Mouse (Mus musculus) olfactory bulb, adult 2 months (tissue): ENCODE data around the gene Evl. TPM values are rescaled to one million over a fixed set of nuclear protein-coding genes. Genes with fewer than 3 reads are reported as not detected.

Source experiments
- H3K27ac ChIP-seq: fragments of 200-500 bp; 2 replicates; pipeline ENCODE4 v1.5.1; 2012; ENCODE audit warnings: low read depth, low read length; ENCODE audit not compliant: insufficient read depth
- H3K4me1 ChIP-seq: fragments of 200-500 bp; 2 replicates; pipeline ENCODE4 v1.6.1; 2012; ENCODE audit warnings: low read length; ENCODE audit not compliant: control insufficient read depth, insufficient read depth
- H3K4me3 ChIP-seq: fragments of 200-500 bp; 2 replicates; pipeline ENCODE4 v1.5.1; 2012; ENCODE audit warnings: mild to moderate bottlenecking, low read depth, low read length, moderate library complexity; ENCODE audit not compliant: insufficient read depth
- CTCF ChIP-seq: fragments of 200-500 bp; IDR thresholded peaks from 2 replicates; pipeline ENCODE4 v1.5.1; 2012; ENCODE audit warnings: low read depth, mild to moderate bottlenecking, low read length, moderate library complexity; ENCODE audit not compliant: insufficient read depth
- POLR2A ChIP-seq: fragments of 200-500 bp; IDR thresholded peaks from 2 replicates; pipeline ENCODE4 v1.6.1; 2012; ENCODE audit warnings: mild to moderate bottlenecking, low read depth, low read length, moderate library complexity; ENCODE audit not compliant: insufficient read depth
- WGBS: fragments of 180-500 bp; shearing (Covaris S2); methylation state at CpG from one replicate; pipeline ENCODE4 v1.1.7; 2018; 5-methylcytosine and 5-hydroxymethylcytosine counted together
- polyA plus RNA-seq: library from polyadenylated mRNA; stranded (reverse); fragments of >200 nt; gene quantifications from 2 replicates; pipeline ENCODE4 v1.2.4, GENCODE M21; 2012; ENCODE audit warnings: low replicate concordance; ENCODE audit not compliant: missing spikeins, insufficient read depth, insufficient read length

The Evl gene
- polyA plus RNA-seq, 1 experiment, result not detected

DNA sequence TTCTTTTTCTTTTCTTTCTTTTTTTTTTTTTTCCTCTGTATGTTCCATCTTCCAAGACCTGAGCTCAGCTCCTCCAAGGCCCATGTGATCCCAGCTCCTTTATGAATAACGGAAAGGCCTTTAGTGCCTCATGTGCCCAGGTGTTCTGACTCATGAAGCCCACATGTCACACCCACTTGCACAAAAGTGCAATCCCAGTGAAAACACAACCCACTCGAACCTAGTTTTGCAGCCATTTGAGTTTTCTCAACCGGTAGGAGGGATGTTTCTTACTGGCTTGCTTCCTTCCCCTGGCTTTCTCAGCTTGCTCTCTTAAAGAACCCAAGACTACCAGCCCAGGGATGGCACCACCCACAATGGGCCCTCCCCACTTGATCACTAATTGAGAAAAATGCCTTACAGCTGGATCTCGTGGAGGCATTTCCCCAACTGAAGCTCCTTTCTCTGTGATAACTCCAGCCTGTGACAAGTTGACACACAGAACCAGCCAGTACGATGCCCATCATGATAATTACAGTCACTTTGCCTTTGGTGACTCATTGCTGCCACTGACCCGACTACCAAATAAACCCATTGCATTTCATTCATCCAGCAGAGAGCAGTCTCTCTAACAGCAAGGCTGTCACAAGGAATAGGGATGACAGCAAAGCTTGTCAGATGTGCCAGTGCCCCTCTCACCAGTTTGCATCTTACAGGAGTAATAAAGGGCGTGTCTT, 24.8 kb downstream of the Evl start:
- 34% methylated on average over 7 of the region's 7 CpGs for whole genome bisulfite sequencing
- Histone ChIP-seq H3K4me1 (no peaks in the 10 kb centered on the region), H3K27ac (no peak overlapping the region), H3K4me3 (no peak overlapping the region)
- TF ChIP-seq POLR2A, result no peak
- TF ChIP-seq CTCF, result no peak

- no peak overlapping the region for H3K4me3 ChIP-seq
- WGBS, result 64% methylated on average over 1 of the region's 1 CpGs
- TF ChIP-seq CTCF, result no peak
- TF ChIP-seq POLR2A, result no peak
- no peak overlapping the region for H3K27ac ChIP-seq
- no peaks in the 10 kb centered on the region for H3K4me1 ChIP-seq
Measured at GRCm38 (mm10) chr12:108583775-108584174, 29.3 kb downstream of the Evl start.

GRCm38 (mm10) chr12:108590131-108590530, 35.6 kb downstream of the Evl start:
- no peak overlapping the region for H3K4me3 ChIP-seq
- H3K27ac ChIP-seq, result no peak overlapping the region
- TF ChIP-seq POLR2A, result no peak
- TF ChIP-seq CTCF, result no peak
- WGBS, result 73% methylated on average over 2 of the region's 2 CpGs
- no peaks in the 10 kb centered on the region for H3K4me1 ChIP-seq

- no peak overlapping the region for H3K27ac ChIP-seq
- TF ChIP-seq POLR2A, result no peak
- no peak for TF ChIP-seq CTCF
- 76% methylated on average over 5 of the region's 5 CpGs for WGBS
- no peak overlapping the region for H3K4me3 ChIP-seq
- H3K4me1 ChIP-seq, result no peaks in the 10 kb centered on the region
Measured at GRCm38 (mm10) chr12:108591586-108591985, 37.1 kb downstream of the Evl start.

DNA sequence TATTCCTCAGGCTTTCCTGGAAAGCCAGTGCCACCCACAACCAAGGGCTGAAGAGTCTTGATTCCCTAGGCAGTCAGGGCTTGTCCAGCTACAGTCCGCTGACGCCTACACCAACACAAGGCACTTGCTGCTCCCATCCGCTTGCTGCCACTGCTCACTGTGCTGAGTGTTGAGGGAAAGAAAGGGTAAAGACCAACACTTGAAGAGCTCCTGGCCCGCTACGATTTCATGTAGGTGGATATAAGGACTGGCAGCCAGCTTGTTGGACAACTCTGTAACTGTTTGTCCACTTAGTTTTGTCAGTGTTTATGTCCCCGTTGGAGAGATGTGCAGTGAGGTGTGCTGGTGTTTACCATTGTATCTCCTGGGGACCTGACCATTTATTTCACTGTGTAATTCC, 38.3 kb downstream of the Evl start:
- H3K4me3 ChIP-seq, result no peak overlapping the region
- no peak for TF ChIP-seq CTCF
- TF ChIP-seq POLR2A, result no peak
- no peak overlapping the region for H3K27ac ChIP-seq
- H3K4me1 ChIP-seq, result no peaks in the 10 kb centered on the region
- 84% methylated on average over 6 of the region's 6 CpGs for WGBS

DNA sequence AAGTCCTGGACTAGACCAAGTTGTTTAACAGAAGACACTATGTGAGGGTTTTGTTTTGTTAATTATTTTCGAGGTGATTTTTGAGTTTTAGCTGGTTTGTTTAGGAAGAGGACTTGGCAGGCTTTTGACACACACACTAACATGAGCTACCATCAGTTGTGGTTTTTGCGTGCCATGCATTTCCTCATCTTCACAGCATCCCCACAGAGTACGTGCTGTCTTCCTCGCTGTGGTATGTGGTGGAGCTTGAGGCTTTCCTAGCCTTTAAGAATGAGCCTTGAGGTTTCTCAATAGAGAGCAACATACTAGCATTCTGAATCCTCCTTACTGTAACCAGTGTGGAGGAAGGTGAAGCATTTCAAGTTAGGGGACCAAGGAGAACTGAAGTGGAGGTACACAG, 46.3 kb downstream of the Evl start:
- H3K27ac ChIP-seq, result peak overlapping the region; percentile 47; the same call in 1 of the 2 replicates
- WGBS, result 30% methylated on average over 4 of the region's 4 CpGs
- TF ChIP-seq POLR2A (no peak), CTCF (no peak)

GRCm38 (mm10) chr12:108601326-108601725, 46.8 kb downstream of the Evl start:
- H3K27ac ChIP-seq, result peak overlapping the region; percentile 47; the same call in 1 of the 2 replicates

More for the DNA sequence above, 46.3 kb downstream of the Evl start:
- Histone ChIP-seq H3K4me1 (peaks cover 12% of the 10 kb centered on the region), H3K4me3 (no peak overlapping the region)

DNA sequence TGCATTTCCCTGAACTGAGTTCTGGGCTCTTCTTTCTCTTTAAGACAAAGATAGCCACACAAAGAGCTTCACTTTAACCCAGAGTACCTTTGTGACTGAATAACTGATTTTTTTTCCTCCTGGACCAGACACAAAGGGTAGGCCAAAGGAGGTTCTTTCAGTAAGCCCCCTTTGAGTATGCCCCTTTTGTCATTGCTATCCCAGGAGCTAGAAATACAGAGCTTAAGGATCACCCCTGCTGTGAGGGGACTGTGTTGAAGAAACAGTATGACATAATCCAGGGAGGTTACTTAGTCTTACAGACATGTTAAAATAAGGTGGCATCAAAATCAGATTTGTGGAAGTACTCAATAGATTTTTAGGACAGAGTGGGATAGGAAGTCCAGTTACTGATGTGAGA, 50.0 kb downstream of the Evl start:
- Histone ChIP-seq H3K4me1 (peaks cover 12% of the 10 kb centered on the region), H3K27ac (no peak overlapping the region), H3K4me3 (no peak overlapping the region)
- TF ChIP-seq POLR2A, result no peak
- TF ChIP-seq CTCF, result no peak

More at GRCm38 (mm10) chr12:108601326-108601725, 46.8 kb downstream of the Evl start:
- WGBS, result 24% methylated on average over 8 of the region's 8 CpGs
- TF ChIP-seq CTCF (no peak), POLR2A (no peak)
- no peak overlapping the region for H3K4me3 ChIP-seq
- H3K4me1 ChIP-seq, result peaks cover 12% of the 10 kb centered on the region

- Histone ChIP-seq H3K4me3 (peak overlapping the region; percentile 55), H3K27ac (peak overlapping the region; percentile 82), H3K4me1 (peaks cover 12% of the 10 kb centered on the region)
- TF ChIP-seq POLR2A, result no peak
- TF ChIP-seq CTCF, result no peak
- 7% methylated on average over 12 of the region's 12 CpGs for WGBS
Measured at GRCm38 (mm10) chr12:108605521-108606281, 51.2 kb downstream of the Evl start.
